Mouse (Mus musculus) retina, adult 2 months (tissue): Measurements from ENCODE around the gene Klhl2.

Experiments
- DNase-seq: peaks from one replicate; pipeline ENCODE4 v3.0.0-alpha.2; 2012; ENCODE audit warnings: low read depth, low spot score

Klhl2 gene

GRCm38 (mm10) chr8:64769586-64769985, 80.2 kb downstream of the Klhl2 start:
- DNase-seq: no peak

- no peak for DNase-seq
Measured at GRCm38 (mm10) chr8:64768645-64769044, 81.2 kb downstream of the Klhl2 start.

GRCm38 (mm10) chr8:64767047-64767446, 82.8 kb downstream of the Klhl2 start:
- no peak for DNase-seq

- no peak for DNase-seq
Measured at GRCm38 (mm10) chr8:64764075-64764474, 85.7 kb downstream of the Klhl2 start.

GRCm38 (mm10) chr8:64762751-64763150, 87.1 kb downstream of the Klhl2 start:
- DNase-seq: no peak

- no peak for DNase-seq
Measured at GRCm38 (mm10) chr8:64761430-64761829, 88.4 kb downstream of the Klhl2 start.

- DNase-seq: no peak
Measured at GRCm38 (mm10) chr8:64757956-64758355, 91.9 kb downstream of the Klhl2 start.

- DNase-seq: no peak
Measured at GRCm38 (mm10) chr8:64746215-64747058, 103.4 kb downstream of the Klhl2 start.

- no peak for DNase-seq
Measured at GRCm38 (mm10) chr8:64740547-64741211, 109.1 kb downstream of the Klhl2 start.

GRCm38 (mm10) chr8:64738916-64739315, 110.9 kb downstream of the Klhl2 start:
- DNase-seq: no peak

GRCm38 (mm10) chr8:64736767-64737323, 113.0 kb downstream of the Klhl2 start:
- DNase-seq: no peak

GRCm38 (mm10) chr8:64735161-64735560, 114.7 kb downstream of the Klhl2 start:
- no peak for DNase-seq

GRCm38 (mm10) chr8:64733271-64733943, 116.4 kb downstream of the Klhl2 start, which contains the start of gene Msmo1:
Gene Msmo1, minus strand, starts transcription at chr8:64733792.
- peak; percentile 90 for DNase-seq

GRCm38 (mm10) chr8:64732596-64732995, 117.2 kb downstream of the Klhl2 start:
- DNase-seq: no peak

- DNase-seq: no peak
Measured at GRCm38 (mm10) chr8:64728156-64728555, 121.7 kb downstream of the Klhl2 start.

- no peak for DNase-seq
Measured at GRCm38 (mm10) chr8:64726190-64726695, 123.6 kb downstream of the Klhl2 start.

- DNase-seq: no peak
Measured at GRCm38 (mm10) chr8:64723206-64723605, 126.6 kb downstream of the Klhl2 start.

GRCm38 (mm10) chr8:64717868-64718267, 131.9 kb downstream of the Klhl2 start:
- DNase-seq: no peak

- no peak for DNase-seq
Measured at GRCm38 (mm10) chr8:64712499-64712898, 137.3 kb downstream of the Klhl2 start.

GRCm38 (mm10) chr8:64711544-64711943, 138.3 kb downstream of the Klhl2 start:
- no peak for DNase-seq

GRCm38 (mm10) chr8:64707481-64707880, 142.3 kb downstream of the Klhl2 start:
- DNase-seq: no peak

- no peak for DNase-seq
Measured at GRCm38 (mm10) chr8:64703191-64703590, 146.6 kb downstream of the Klhl2 start.
